Mouse (Mus musculus) MEL (cell line): ENCODE results near the gene Ldoc1.

ENCODE experiments used
- CTCF ChIP-seq, 3 experiments: IDR thresholded peaks in 2 of 3; conservative IDR thresholded peaks in 1 of 3; 2 replicates each; pipeline ENCODE4 v1.5.1; 2011 to 2012; ENCODE audit warnings: low read length in 3 of 3, low read depth in 2 of 3, mild to moderate bottlenecking in 2 of 3, improper control_type of control experiment in 1 of 3, inconsistent platforms in 1 of 3, mixed read lengths in 1 of 3, moderate library complexity in 1 of 3; ENCODE audit not compliant: control insufficient read depth in 1 of 3, insufficient read depth in 1 of 3, poor library complexity in 1 of 3, severe bottlenecking in 1 of 3
- EP300 ChIP-seq, 2 experiments: IDR thresholded peaks; 2 replicates each; pipeline ENCODE4 v1.6.1; 2011; ENCODE audit warnings: improper control_type of control experiment in 2 of 2, low read length in 2 of 2, low read depth in 1 of 2, mild to moderate bottlenecking in 1 of 2
- POLR2AphosphoS5 ChIP-seq: IDR thresholded peaks from 2 replicates; pipeline ENCODE4 v1.6.1; 2012; ENCODE audit warnings: low read depth, borderline replicate concordance, mild to moderate bottlenecking, inconsistent platforms, low read length, moderate library complexity, mixed read lengths
- UBTF ChIP-seq: IDR thresholded peaks from 2 replicates; pipeline ENCODE4 v1.6.1; 2012; ENCODE audit warnings: low read depth, mild to moderate bottlenecking, inconsistent platforms, low read length, improper control_type of control experiment, moderate library complexity, borderline replicate concordance; ENCODE audit not compliant: insufficient read depth
- ZKSCAN1 ChIP-seq: IDR thresholded peaks from 2 replicates; pipeline ENCODE4 v1.6.1; 2012; ENCODE audit warnings: low read depth, mild to moderate bottlenecking, inconsistent platforms, low read length, improper control_type of control experiment, moderate library complexity

DNA sequence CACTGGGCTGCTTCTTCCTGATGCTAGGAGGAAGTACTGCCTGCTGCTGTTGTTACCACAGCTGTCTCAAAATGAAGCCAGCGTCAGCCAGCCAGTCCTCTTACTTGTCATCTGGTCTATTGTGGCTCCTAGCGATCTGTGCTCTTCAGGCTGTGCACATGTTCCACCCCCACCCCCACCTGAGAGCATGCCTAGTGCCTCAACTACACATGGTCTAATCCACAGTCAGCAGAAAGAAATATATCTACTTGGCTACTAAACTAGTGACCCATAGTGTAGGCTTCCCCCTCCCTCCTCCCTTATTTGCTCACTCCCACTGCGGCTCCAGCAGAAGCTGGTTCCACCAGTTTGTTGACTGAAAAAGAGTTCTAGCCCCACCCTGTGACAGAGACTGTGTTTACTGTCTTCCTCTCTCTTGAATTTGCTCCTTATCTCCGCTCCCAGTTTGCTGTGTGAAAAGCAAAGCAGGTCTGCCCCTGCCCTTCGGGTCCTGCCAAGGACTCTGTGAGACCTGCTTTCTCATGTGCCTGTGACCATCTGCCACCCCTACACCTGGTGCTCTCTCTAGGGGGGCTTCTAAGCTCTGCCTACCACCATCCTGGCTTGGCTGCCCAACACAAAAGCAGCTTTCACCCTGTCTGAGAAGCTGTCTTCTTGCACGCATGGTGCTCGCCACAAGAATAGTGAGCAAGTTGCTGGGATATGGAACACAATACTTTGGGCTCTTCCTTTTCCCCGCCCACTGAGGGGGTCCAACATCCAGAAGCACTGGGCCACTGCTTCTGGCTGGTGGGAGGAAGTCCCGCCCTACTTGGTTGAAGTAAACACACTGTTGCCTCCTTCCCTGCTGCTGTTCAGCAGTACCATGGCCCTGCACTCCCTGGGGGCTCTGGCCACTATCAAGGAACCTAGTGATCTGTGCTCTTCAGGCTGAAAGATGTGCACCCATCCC, 14.0 kb downstream of the Ldoc1 start:
- TF ChIP-seq CTCF (IDR thresholded peaks at IDR 0.05 in 2 of 3, conservative IDR thresholded peaks at IDR 0.05 in 1 of 3; ENCODE audit: control insufficient read depth in 1 of 3, insufficient read depth in 1 of 3, low read depth in 2 of 3, low read length in 3 of 3, poor library complexity in 1 of 3, severe bottlenecking in 1 of 3) (no peak), POLR2AphosphoS5 (no peak), ZKSCAN1 (no peak), UBTF (no peak), EP300 (IDR thresholded peaks at IDR 0.05; ENCODE audit: low read depth in 1 of 2, low read length in 2 of 2) (no peak)
